ENCODE assay signal across 9 mouse cellular contexts in genomic region chr8:94996899-94997856, GRCm38 (mm10). TPM values are rescaled to one million over a fixed set of nuclear protein-coding genes. Genes with fewer than 3 reads are reported as not detected.
A peak's percentile ranks its signal among the peaks of the same experiment; 100 is the strongest.
DNase-seq lines count a peak whose midpoint lies in the region; ATAC-seq and TF ChIP-seq lines count a peak whose summit lies in the region.
"Had no signal": no experiment of that assay in that cellular context is flagged by ENCODE, and none has a peak within 500 bp of the region (broad histone marks: within the 10 kb centered on the region; RNA-seq: fewer than 3 reads in every experiment).

No protein-coding gene starts in this region.

- no peak overlapping the region for H3K4me2 ChIP-seq in kidney, embryonic 14.5 days (replicated peaks; ENCODE audit: low read depth, low read length)
- peak overlapping the region; percentile 77 for H3K4me2 ChIP-seq in hindbrain, embryonic 12.5 days (replicated peaks)
- H3K4me2 ChIP-seq in midbrain, embryonic 16.5 days (ENCODE audit: low read length): peak overlapping the region; percentile 73

- no peaks in the 10 kb centered on the region for H3K36me3 ChIP-seq in kidney, embryonic 14.5 days (ENCODE audit: control insufficient read depth, insufficient read depth, low read length)
- H3K36me3 ChIP-seq in hindbrain, embryonic 12.5 days: peaks cover 2% of the 10 kb centered on the region; the same call in 1 of the 2 replicates
- H3K36me3 ChIP-seq in midbrain, embryonic 16.5 days (ENCODE audit: control insufficient read depth, insufficient read depth, low read length): no peaks in the 10 kb centered on the region

- TF ChIP-seq CTCF in cortical plate, adult 2 months (IDR thresholded peaks at IDR 0.05; ENCODE audit: extremely low read depth, insufficient read depth, low read length): no peak

- peaks cover 29% of the 10 kb centered on the region for H3K4me1 ChIP-seq in kidney, embryonic 14.5 days (ENCODE audit: control insufficient read depth, insufficient read depth, low read length)
- peaks cover 5% of the 10 kb centered on the region; the same call in 1 of the 2 replicates for H3K4me1 ChIP-seq in cortical plate, adult 2 months (ENCODE audit: control insufficient read depth, insufficient read depth, low read length)
- H3K4me1 ChIP-seq in hindbrain, embryonic 12.5 days: peaks cover 75% of the 10 kb centered on the region
- H3K4me1 ChIP-seq in midbrain, embryonic 16.5 days (ENCODE audit: control insufficient read depth, insufficient read depth, low read length): peaks cover 69% of the 10 kb centered on the region

- ATAC-seq in kidney, embryonic 14.5 days (ENCODE audit: low FRiP score, low TSS enrichment): no peak
- ATAC-seq in hindbrain, embryonic 12.5 days (ENCODE audit: low FRiP score): no peak
- ATAC-seq in midbrain, embryonic 16.5 days: peak; percentile 4; the same call in 1 of the 2 replicates

- no peak overlapping the region for H3K9ac ChIP-seq in kidney, embryonic 14.5 days (ENCODE audit: low read depth, low read length)
- peak overlapping the region; percentile 93 for H3K9ac ChIP-seq in hindbrain, embryonic 12.5 days
- peak overlapping the region; percentile 83 for H3K9ac ChIP-seq in midbrain, embryonic 16.5 days (ENCODE audit: low read depth, low read length)

- no peaks in the 10 kb centered on the region for H3K27me3 ChIP-seq in kidney, embryonic 14.5 days (ENCODE audit: control insufficient read depth, insufficient read depth, low read length)
- H3K27me3 ChIP-seq in hindbrain, embryonic 12.5 days: no peaks in the 10 kb centered on the region
- no peaks in the 10 kb centered on the region for H3K27me3 ChIP-seq in midbrain, embryonic 16.5 days (ENCODE audit: control insufficient read depth, insufficient read depth, low read depth, low read length)

- no peak overlapping the region for H3K27ac ChIP-seq in kidney, embryonic 14.5 days (ENCODE audit: low read depth, low read length)
- peak overlapping the region; percentile 84 for H3K27ac ChIP-seq in cortical plate, adult 2 months (ENCODE audit: insufficient read depth, low read length)
- H3K27ac ChIP-seq in hindbrain, embryonic 12.5 days: peak overlapping the region; percentile 96
- H3K27ac ChIP-seq in midbrain, embryonic 16.5 days (ENCODE audit: low read length): peak overlapping the region; percentile 95

- DNase-seq in kidney, adult 11 months: peak; percentile 86
- DNase-seq in thymus, postnatal 4 days: no peak
- no peak for DNase-seq in gastrocnemius, adult 8-10 months (ENCODE audit: low spot score in 2 of 2)
- no peak for DNase-seq in gastrocnemius, postnatal 4 days (ENCODE audit: low spot score in 2 of 2)

- H3K4me3 ChIP-seq in kidney, embryonic 14.5 days (ENCODE audit: low read length): no peak overlapping the region
- peak overlapping the region; percentile 24; the same call in 1 of the 2 replicates for H3K4me3 ChIP-seq in cortical plate, adult 2 months (ENCODE audit: insufficient read depth, low read length)
- H3K4me3 ChIP-seq in hindbrain, embryonic 12.5 days: peak overlapping the region; percentile 62
- peak overlapping the region; percentile 41 for H3K4me3 ChIP-seq in midbrain, embryonic 16.5 days (ENCODE audit: low read depth, low read length)

- 60% methylated on average over 6 of the region's 6 CpGs for WGBS in kidney, embryonic 14.5 days
- WGBS in hindbrain, embryonic 12.5 days: 55% methylated on average over 6 of the region's 6 CpGs
- WGBS in midbrain, embryonic 16.5 days: 42% methylated on average over 6 of the region's 6 CpGs

- H3K9me3 ChIP-seq in kidney, embryonic 14.5 days (ENCODE audit: control insufficient read depth, low read length): no peaks in the 10 kb centered on the region
- no peaks in the 10 kb centered on the region for H3K9me3 ChIP-seq in hindbrain, embryonic 12.5 days (replicated peaks)
- H3K9me3 ChIP-seq in midbrain, embryonic 16.5 days (replicated peaks; ENCODE audit: control insufficient read depth, low read length, poor library complexity, severe bottlenecking): no peaks in the 10 kb centered on the region

- TF ChIP-seq POLR2A in cortical plate, adult 2 months (IDR thresholded peaks at IDR 0.05; ENCODE audit: extremely low read depth, insufficient read depth, low read length): no peak

RNA-seq across cellular contexts. Expression of gene Adgrg3, which starts 20.3 kb away (rescaled TPM):
- polyA plus RNA-seq in kidney, embryonic 14.5 days (2014; fragmentation: Nextera tagmentation; extraction: Ambion mirVana): 2.9 and 3.8 TPM in 2 replicates
- 0.30 and 0.40 TPM in 2 replicates for polyA plus RNA-seq in cortical plate, adult 2 months (2012; rRNA removed)
- 1.9 TPM in 2 replicates for polyA plus RNA-seq in hindbrain, embryonic 12.5 days (2016; fragmentation: Nextera tagmentation; extraction: Ambion mirVana)
- polyA plus RNA-seq in midbrain, embryonic 16.5 days (2015; fragmentation: Nextera tagmentation; extraction: Ambion mirVana): 0.56 and 0.64 TPM in 2 replicates
- under 1 TPM in 3 of 4 experiments, not detected in 1; 0.13 to 0.27 (median 0.18) TPM for total RNA-seq in gastrocnemius, adult 8-10 months (2022)
- total RNA-seq in gastrocnemius, postnatal 4 days (2021): 1 to 10 TPM in 1 of 2 experiments, under 1 TPM in 1; 0.96 to 1.4 TPM

RNA-seq across cellular contexts. Expression of gene Adgrg1, which starts 22.6 kb away (rescaled TPM):
- polyA plus RNA-seq in kidney, embryonic 14.5 days (2014; fragmentation: Nextera tagmentation; extraction: Ambion mirVana): 15.5 and 31.3 TPM in 2 replicates
- polyA plus RNA-seq in cortical plate, adult 2 months (2012; rRNA removed): 63.4 and 63.8 TPM in 2 replicates
- polyA plus RNA-seq in hindbrain, embryonic 12.5 days (2016; fragmentation: Nextera tagmentation; extraction: Ambion mirVana): 187 and 194 TPM in 2 replicates
- 147 and 153 TPM in 2 replicates for polyA plus RNA-seq in midbrain, embryonic 16.5 days (2015; fragmentation: Nextera tagmentation; extraction: Ambion mirVana)
- 10 to 100 TPM; 11.1 to 18.9 (median 12.8) TPM for total RNA-seq in gastrocnemius, adult 8-10 months (2022)
- 10 to 100 TPM in 1 of 2 experiments, 1 to 10 TPM in 1; 9.6 to 10.0 TPM for total RNA-seq in gastrocnemius, postnatal 4 days (2021)

RNA-seq across cellular contexts. Expression of gene Drc7, which starts 57.7 kb away (rescaled TPM):
- polyA plus RNA-seq in kidney, embryonic 14.5 days (2014; fragmentation: Nextera tagmentation; extraction: Ambion mirVana): not detected in 2 replicates
- 0.93 and 2.2 TPM in 2 replicates for polyA plus RNA-seq in cortical plate, adult 2 months (2012; rRNA removed)
- polyA plus RNA-seq in hindbrain, embryonic 12.5 days (2016; fragmentation: Nextera tagmentation; extraction: Ambion mirVana): 1.3 and 2.3 TPM in 2 replicates
- 2.4 and 2.5 TPM in 2 replicates for polyA plus RNA-seq in midbrain, embryonic 16.5 days (2015; fragmentation: Nextera tagmentation; extraction: Ambion mirVana)
- not detected for total RNA-seq in gastrocnemius, adult 8-10 months (2022)
- not detected for total RNA-seq in gastrocnemius, postnatal 4 days (2021)
- total RNA-seq: liver, adult 2 months had no signal
- polyA plus RNA-seq: liver, adult 2 months had no signal
